Mouse (Mus musculus) fibroblast of lung, adult 2 months (primary cell): ENCODE results near the gene Esyt1.
"Not testable (repeated sequence)": the region's sequence is repeated elsewhere in the genome, so short reads cannot be mapped to it uniquely, and the experiment has no call there.

Experiments used
- DNase-seq: peaks from one replicate; pipeline ENCODE4 v3.0.0-alpha.2; 2011; ENCODE audit warnings: low read depth

The Esyt1 gene

GRCm38 (mm10) chr10:128504641-128505370, 20.9 kb downstream of the Esyt1 start:
- no peak for DNase-seq

GRCm38 (mm10) chr10:128504012-128504411, 21.7 kb downstream of the Esyt1 start:
- no peak for DNase-seq

DNA sequence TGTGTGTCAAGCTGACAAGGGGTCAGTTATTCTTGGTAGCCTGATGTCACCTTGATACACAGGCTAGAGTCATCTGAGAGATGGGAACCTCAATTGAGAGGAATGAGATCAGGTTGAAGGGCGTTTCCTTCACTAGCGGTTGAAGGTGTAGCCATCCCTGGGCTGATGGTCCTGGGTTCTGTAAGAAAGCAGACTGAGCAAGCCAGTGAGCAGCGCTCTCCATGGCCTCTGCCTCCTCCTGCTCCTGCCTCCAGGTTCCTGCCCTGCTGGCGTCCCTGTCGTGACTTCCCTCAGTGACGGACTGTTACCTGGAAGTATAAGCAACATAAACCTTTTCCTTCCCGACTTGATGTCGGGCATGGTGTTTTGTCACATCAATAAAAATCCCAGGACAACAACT, 22.1 kb downstream of the Esyt1 start:
- DNase-seq = no peak

GRCm38 (mm10) chr10:128502341-128502740, 23.3 kb downstream of the Esyt1 start:
- DNase-seq = no peak

- DNase-seq = no peak
These were observed 26.5 kb downstream of the Esyt1 start for GRCm38 (mm10) chr10:128499116-128499671.

DNA sequence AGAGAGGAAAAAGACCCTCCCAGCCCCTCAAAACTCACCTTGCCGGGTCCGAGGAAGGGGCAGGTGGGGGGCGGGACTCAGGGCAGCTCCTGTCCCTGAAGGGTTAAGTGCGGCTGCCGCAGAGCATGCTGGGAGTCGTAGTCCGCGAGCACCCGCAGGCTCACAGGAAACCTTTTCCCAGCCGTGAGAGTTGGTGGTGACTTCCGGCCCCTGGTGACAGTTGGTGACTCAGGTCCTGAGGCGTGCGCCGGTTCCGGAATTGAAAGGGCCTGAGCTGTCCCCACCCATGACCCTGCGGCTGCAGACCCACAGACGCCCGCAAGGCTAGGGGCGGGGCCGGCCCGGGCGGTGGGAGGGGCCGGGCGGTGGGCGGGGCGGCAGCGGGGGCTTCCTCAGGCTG, 27.1 kb downstream of the Esyt1 start, which contains the start of gene Myl6b:
Myl6b (minus strand) TSS at position 96 of the 400 bp plus-strand sequence.
- DNase-seq = peak; percentile 85

GRCm38 (mm10) chr10:128497134-128497737, 28.4 kb downstream of the Esyt1 start:
- no peak for DNase-seq

GRCm38 (mm10) chr10:128496509-128497077, 29.1 kb downstream of the Esyt1 start:
- DNase-seq = no peak

- no peak for DNase-seq
These were observed 29.8 kb downstream of the Esyt1 start for GRCm38 (mm10) chr10:128495903-128496302.

DNA sequence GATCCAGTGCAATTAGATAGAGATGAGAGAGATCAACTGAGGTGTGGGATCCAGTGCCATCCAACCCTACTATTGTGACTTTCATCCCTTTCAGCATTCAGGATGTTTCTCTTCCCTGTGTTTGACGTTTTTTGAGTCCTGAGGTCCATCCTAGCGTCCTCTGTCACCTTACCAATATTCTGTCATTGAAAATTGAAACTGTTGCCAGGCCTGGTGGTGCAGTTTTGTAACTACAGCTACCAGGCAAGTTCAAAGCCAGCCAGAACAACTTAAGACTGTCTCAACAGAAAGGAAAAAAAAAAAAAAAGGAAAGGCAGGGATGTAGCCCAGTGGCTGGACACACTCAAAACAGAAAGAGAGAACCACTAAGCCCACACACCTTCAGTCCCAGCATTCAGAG, 30.4 kb downstream of the Esyt1 start:
- DNase-seq = no peak

DNA sequence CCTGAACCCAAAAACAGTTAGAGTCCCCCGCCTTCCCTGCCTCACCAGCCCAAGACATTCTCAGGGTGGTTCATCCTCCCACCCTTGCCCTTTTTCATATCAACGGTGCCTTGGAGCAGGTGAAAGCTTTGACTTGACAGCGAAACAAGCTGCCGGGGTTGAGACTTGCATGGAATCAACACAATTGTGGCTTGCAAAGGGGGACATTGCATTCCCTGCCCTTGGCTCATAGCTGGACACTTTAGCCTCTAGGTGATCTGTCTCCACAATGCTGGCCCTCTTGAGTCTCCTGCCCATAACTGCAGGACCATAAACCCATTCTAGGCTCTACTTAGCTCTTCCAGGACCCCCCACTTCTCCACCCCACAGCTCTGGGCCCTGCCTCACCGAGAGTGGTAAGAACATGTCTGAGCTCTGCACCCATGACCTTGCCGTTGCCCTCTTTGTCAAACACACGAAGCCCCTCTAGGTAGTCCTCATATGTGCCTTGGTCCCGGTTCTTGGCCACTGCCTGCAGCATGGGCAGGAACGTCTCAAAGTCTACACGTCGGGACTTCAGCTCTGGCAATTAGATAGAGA, 30.9 kb downstream of the Esyt1 start:
- DNase-seq = no peak

GRCm38 (mm10) chr10:128493695-128494666, 31.7 kb downstream of the Esyt1 start, which contains the start of gene Myl6:
Myl6 (minus strand) TSS chr10:128494145.
- DNase-seq = peak; percentile 93

DNA sequence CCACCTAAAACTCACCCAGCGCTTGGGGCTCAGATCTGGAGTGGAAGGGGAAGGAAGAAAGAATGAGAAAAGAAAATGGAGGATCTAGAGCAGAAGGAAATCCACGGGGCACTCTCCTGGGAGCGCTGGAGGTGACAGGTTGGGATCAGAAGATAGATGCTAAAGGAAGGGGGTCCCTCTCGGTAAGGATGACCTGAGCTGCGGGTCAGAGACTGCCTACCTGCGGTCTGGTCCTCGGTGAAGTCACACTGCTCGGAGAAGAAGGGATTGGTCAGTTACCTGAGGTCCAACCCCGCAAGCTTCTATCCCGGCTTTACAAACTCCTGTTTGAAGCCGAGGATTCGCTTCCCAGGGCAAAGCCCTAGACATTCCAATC, 32.4 kb downstream of the Esyt1 start:
- no peak for DNase-seq

- DNase-seq = peak; percentile 53
These were observed 32.9 kb downstream of the Esyt1 start for GRCm38 (mm10) chr10:128492633-128493311.

GRCm38 (mm10) chr10:128492051-128492450, 33.6 kb downstream of the Esyt1 start:
- not testable (repeated sequence) for DNase-seq

- DNase-seq = no peak
These were observed 34.2 kb downstream of the Esyt1 start for GRCm38 (mm10) chr10:128491495-128491894.

GRCm38 (mm10) chr10:128490912-128491311, 34.8 kb downstream of the Esyt1 start:
- no peak for DNase-seq

DNA sequence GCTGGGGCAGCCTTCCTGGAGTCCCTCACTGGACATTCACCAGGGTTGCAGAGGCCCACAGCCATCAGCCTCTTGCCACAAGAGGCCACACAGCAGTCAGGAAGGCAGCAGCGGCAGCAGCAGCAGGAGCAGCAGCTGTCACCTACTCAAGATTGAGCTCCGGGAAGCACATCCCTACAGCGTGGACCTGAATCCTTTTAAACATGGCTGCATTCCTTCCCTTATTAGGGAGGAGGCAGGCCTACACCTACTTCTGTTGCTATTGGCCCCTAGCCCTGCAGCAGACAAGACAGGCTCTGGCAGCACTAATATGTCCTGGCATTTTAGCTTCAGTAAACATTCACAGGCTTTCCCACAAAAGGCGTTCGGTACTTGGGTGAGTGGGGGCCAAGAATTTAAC, 35.4 kb downstream of the Esyt1 start:
- no peak for DNase-seq

- no peak for DNase-seq
These were observed 35.9 kb downstream of the Esyt1 start for GRCm38 (mm10) chr10:128489785-128490184.

DNA sequence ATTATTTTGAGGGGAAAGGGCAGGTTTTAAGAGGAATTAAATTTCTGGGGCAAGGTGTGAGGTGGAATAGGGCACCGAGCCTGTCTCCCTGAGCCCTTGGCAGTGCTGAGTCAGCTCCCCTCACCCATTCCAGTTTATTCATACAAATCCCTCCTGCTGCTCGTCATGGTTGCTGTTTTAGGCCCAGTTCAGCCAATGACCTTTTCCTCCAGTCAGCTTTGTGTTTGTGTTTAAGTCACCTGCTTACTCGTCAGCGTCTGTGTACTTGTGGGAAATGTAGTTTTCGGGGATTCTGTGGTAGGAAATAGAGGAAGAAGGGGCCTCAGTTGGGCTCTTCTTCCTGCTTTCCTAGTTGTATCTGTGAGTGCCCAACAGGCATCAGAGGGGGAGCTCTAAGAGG, 36.3 kb downstream of the Esyt1 start:
- DNase-seq = peak; percentile 49

DNA sequence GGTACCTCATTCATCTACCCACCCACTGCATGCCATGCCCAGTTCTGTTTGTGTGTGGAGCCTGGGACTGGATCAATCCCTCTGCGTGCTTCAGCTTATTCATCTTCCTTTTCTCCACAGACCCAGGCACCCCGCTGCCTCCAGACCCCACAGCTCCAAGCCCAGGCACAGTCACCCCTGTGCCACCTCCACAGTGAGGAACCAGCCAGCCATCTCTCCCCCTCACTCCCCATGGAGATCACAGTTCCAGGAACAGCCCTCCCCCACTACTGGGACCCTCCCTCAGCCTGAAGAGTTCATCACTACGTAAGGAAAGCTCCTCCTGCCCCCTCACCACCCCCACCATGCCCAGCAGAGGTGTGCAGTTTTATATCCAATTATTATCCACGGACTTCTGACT, 36.9 kb downstream of the Esyt1 start:
- DNase-seq = no peak
